Mouse (Mus musculus) spleen, adult 2 months (tissue): ENCODE data around the gene Gm10234.

ENCODE experiments used
- CTCF ChIP-seq: fragments of 200-500 bp; IDR thresholded peaks from 2 replicates; pipeline ENCODE4 v1.5.1; 2011; ENCODE audit warnings: mild to moderate bottlenecking, inconsistent platforms; ENCODE audit not compliant: insufficient read depth, insufficient read length, insufficient replicate concordance; ENCODE audit errors: extremely low read depth
- POLR2A ChIP-seq: fragments of 200-500 bp; IDR thresholded peaks from 2 replicates; pipeline ENCODE4 v1.6.1; 2011; ENCODE audit warnings: low read depth, low read length, inconsistent platforms

- TF ChIP-seq CTCF (no peak), POLR2A (no peak)
These were observed 27.5 kb downstream of the Gm10234 start for GRCm38 (mm10) chr6:95349378-95349777.
